Mouse (Mus musculus) heart, postnatal 10 days (tissue): Measurements from ENCODE around the gene Efcab6. TPM values are rescaled to one million over a fixed set of nuclear protein-coding genes. Genes with fewer than 3 reads are reported as not detected.
A peak's percentile ranks its signal among the peaks of the same experiment; 100 is the strongest.

Experiments
- DNase-seq, 2 experiments: peaks; one replicate each; pipeline ENCODE4 v3.0.0; 2021
- intact Hi-C: fragments of 180-260 bp; cut with DNase I; formaldehyde crosslinking; loops from one replicate; pipeline ENCODE4 v1.15.1; 2025
- total RNA-seq, 2 experiments: library from RNA; stranded (reverse); gene quantifications; 2 replicates each; pipeline ENCODE4 v1.2.3; 2021

Efcab6 gene
- total RNA-seq, 2 experiments from 2014 or later = not detected

GRCm38 (mm10) chr15:84069455-84070050 lies 4.4 kb upstream of the Efcab6 start:
- intact Hi-C loops = loop anchor here (5.0 kb wide), 1 partner anchor 98 kb away; the partner anchor contains the start of gene Pnpla3
- DNase-seq = no peak

- intact Hi-C loops = no loop called here
- DNase-seq = no peak
These were observed 522 bp upstream of the Efcab6 start for GRCm38 (mm10) chr15:84065701-84066100.

GRCm38 (mm10) chr15:84058841-84059240 lies 6.3 kb downstream of the Efcab6 start:
- intact Hi-C loops = loop anchor here (5.0 kb wide), 1 partner anchor 397 kb away; no protein-coding TSS in a partner anchor
- no peak for DNase-seq

GRCm38 (mm10) chr15:84056083-84056482 lies 9.1 kb downstream of the Efcab6 start:
- intact Hi-C loops = loop anchor here (5.0 kb wide), 1 partner anchor 394 kb away; no protein-coding TSS in a partner anchor
- DNase-seq = no peak

- DNase-seq = peak; percentile 88 to 92
- intact Hi-C loops = loop anchor here (1.0 kb wide), 2 partner anchors 197 to 294 kb away; no protein-coding TSS in a partner anchor
These were observed 11.3 kb downstream of the Efcab6 start for GRCm38 (mm10) chr15:84053859-84054258.

- DNase-seq = no peak
- intact Hi-C loops = no loop called here
These were observed 11.9 kb downstream of the Efcab6 start for GRCm38 (mm10) chr15:84053240-84053639.

GRCm38 (mm10) chr15:84052390-84052789 lies 12.8 kb downstream of the Efcab6 start:
- DNase-seq = no peak
- intact Hi-C loops = no loop called here

- peak; percentile 5 to 27 for DNase-seq
- intact Hi-C loops = no loop called here
These were observed 15.6 kb downstream of the Efcab6 start for GRCm38 (mm10) chr15:84049570-84049969.

- intact Hi-C loops = no loop called here
- DNase-seq = no peak
These were observed 19.6 kb downstream of the Efcab6 start for GRCm38 (mm10) chr15:84045562-84045961.

GRCm38 (mm10) chr15:84037067-84037466 lies 28.1 kb downstream of the Efcab6 start:
- no peak for DNase-seq
- intact Hi-C loops = no loop called here

GRCm38 (mm10) chr15:84025651-84026050 lies 39.5 kb downstream of the Efcab6 start:
- intact Hi-C loops = no loop called here

GRCm38 (mm10) chr15:84024851-84025250 lies 40.3 kb downstream of the Efcab6 start:
- intact Hi-C loops = no loop called here
- no peak for DNase-seq

More at GRCm38 (mm10) chr15:84025651-84026050, 39.5 kb downstream of the Efcab6 start:
- no peak for DNase-seq

GRCm38 (mm10) chr15:84009366-84010083 lies 55.7 kb downstream of the Efcab6 start:
- intact Hi-C loops = no loop called here
- DNase-seq = no peak

GRCm38 (mm10) chr15:84004306-84004705 lies 60.9 kb downstream of the Efcab6 start:
- intact Hi-C loops = no loop called here
- DNase-seq = no peak

- DNase-seq = no peak
- intact Hi-C loops = no loop called here
These were observed 66.1 kb downstream of the Efcab6 start for GRCm38 (mm10) chr15:83999071-83999470.

GRCm38 (mm10) chr15:83998586-83998985 lies 66.6 kb downstream of the Efcab6 start:
- DNase-seq = no peak
- intact Hi-C loops = no loop called here

- intact Hi-C loops = no loop called here
- peak; percentile 45 to 47 for DNase-seq
These were observed 67.1 kb downstream of the Efcab6 start for GRCm38 (mm10) chr15:83998115-83998514.

- peak; percentile 41 to 46 for DNase-seq
These were observed 67.6 kb downstream of the Efcab6 start for GRCm38 (mm10) chr15:83997550-83997949.

GRCm38 (mm10) chr15:83996864-83997263 lies 68.3 kb downstream of the Efcab6 start:
- intact Hi-C loops = no loop called here
- no peak for DNase-seq

More at GRCm38 (mm10) chr15:83997550-83997949, 67.6 kb downstream of the Efcab6 start:
- intact Hi-C loops = no loop called here

GRCm38 (mm10) chr15:83992191-83992590 lies 73.0 kb downstream of the Efcab6 start:
- DNase-seq = no peak
- intact Hi-C loops = no loop called here

- intact Hi-C loops = no loop called here
- DNase-seq = no peak
These were observed 73.7 kb downstream of the Efcab6 start for GRCm38 (mm10) chr15:83991461-83991860.

- intact Hi-C loops = no loop called here
- DNase-seq = no peak
These were observed 75.9 kb downstream of the Efcab6 start for GRCm38 (mm10) chr15:83989241-83989640.
